Mouse (Mus musculus) lung, embryonic 16.5 days (tissue): Measurements from ENCODE around the gene Hs3st4. TPM values are rescaled to one million over a fixed set of nuclear protein-coding genes. Genes with fewer than 3 reads are reported as not detected.

Source experiments
- ATAC-seq: fragments of 200-750 bp; cut with Nextera tagmentation; 2 replicates; pipeline ENCODE4 v1.8.0; 2017; ENCODE audit warnings: low read depth, mild to moderate bottlenecking, moderate library complexity
- H3K27ac ChIP-seq: fragments of 300-500 bp; sonication (generic); 2 replicates; pipeline ENCODE4 v1.5.1; 2014; ENCODE audit warnings: mild to moderate bottlenecking, control low read depth, low read length
- H3K27me3 ChIP-seq: fragments of 300-500 bp; sonication (generic); 2 replicates; pipeline ENCODE4 v1.6.1; 2014; ENCODE audit warnings: low read depth, low read length, mixed read lengths; ENCODE audit not compliant: control insufficient read depth, insufficient read depth
- H3K36me3 ChIP-seq: fragments of 300-500 bp; sonication (generic); 2 replicates; pipeline ENCODE4 v1.6.1; 2014; ENCODE audit warnings: low read length; ENCODE audit not compliant: control insufficient read depth, insufficient read depth
- H3K4me1 ChIP-seq: fragments of 300-500 bp; sonication (generic); replicated peaks from 2 replicates; pipeline ENCODE4 v1.6.1; 2014; ENCODE audit warnings: low read length, mixed read lengths; ENCODE audit not compliant: control insufficient read depth, insufficient read depth
- H3K4me2 ChIP-seq: fragments of 300-500 bp; sonication (generic); 2 replicates; pipeline ENCODE4 v1.6.1; 2014; ENCODE audit warnings: low read depth, low read length, control low read depth
- H3K4me3 ChIP-seq: fragments of 300-500 bp; sonication (generic); 2 replicates; pipeline ENCODE4 v1.5.1; 2014; ENCODE audit warnings: mild to moderate bottlenecking, low read length, control low read depth
- H3K9ac ChIP-seq: fragments of 300-500 bp; sonication (generic); 2 replicates; pipeline ENCODE4 v1.6.1; 2014; ENCODE audit warnings: low read length, control low read depth
- H3K9me3 ChIP-seq: fragments of 300-500 bp; sonication (generic); 2 replicates; pipeline ENCODE4 v1.6.1; 2016; ENCODE audit warnings: low read length; ENCODE audit not compliant: control insufficient read depth
- whole genome bisulfite sequencing: fragments of 180-500 bp; shearing (Covaris S2); extraction: QIAGEN DNeasy Blood & Tissue Kit; methylation state at CpG from one replicate; pipeline ENCODE4 v1.1.7; 2014; 5-methylcytosine and 5-hydroxymethylcytosine counted together
- polyA plus RNA-seq: library from polyadenylated mRNA; unstranded; fragments of >200 nt; fragmentation: Nextera tagmentation; extraction: Ambion mirVana; gene quantifications from 2 replicates; pipeline ENCODE4 v1.2.1, GENCODE M21; 2015

Gene Hs3st4
- polyA plus RNA-seq, 1 experiment from 2014 or later: 0.05 TPM

GRCm38 (mm10) chr7:124354035-124354434 is 371.4 kb downstream of the Hs3st4 start:
- no peaks in the 10 kb centered on the region for H3K9me3 ChIP-seq
- no peak overlapping the region for H3K4me2 ChIP-seq
- H3K9ac ChIP-seq: no peak overlapping the region
- H3K36me3 ChIP-seq: no peaks in the 10 kb centered on the region
- 96% methylated on average over 4 of the region's 4 CpGs for WGBS
- H3K4me1 ChIP-seq: no peaks in the 10 kb centered on the region
- H3K27ac ChIP-seq: no peak overlapping the region
- no peak overlapping the region for H3K4me3 ChIP-seq
- no peaks in the 10 kb centered on the region for H3K27me3 ChIP-seq
- no peak for ATAC-seq

- H3K4me1 ChIP-seq: no peaks in the 10 kb centered on the region
- ATAC-seq: 0 out of 2 replicates have a peak, but pooled peaks have one; percentile 43
- no peak overlapping the region for H3K4me3 ChIP-seq
- no peak overlapping the region for H3K4me2 ChIP-seq
- H3K9me3 ChIP-seq: no peaks in the 10 kb centered on the region
- H3K36me3 ChIP-seq: no peaks in the 10 kb centered on the region
- H3K27me3 ChIP-seq: no peaks in the 10 kb centered on the region
- 14% methylated on average over 3 of the region's 3 CpGs for WGBS
- no peak overlapping the region for H3K9ac ChIP-seq
- H3K27ac ChIP-seq: no peak overlapping the region
Observed at GRCm38 (mm10) chr7:124358068-124358467, 375.4 kb downstream of the Hs3st4 start.

GRCm38 (mm10) chr7:124359836-124360235 is 377.2 kb downstream of the Hs3st4 start:
- no peaks in the 10 kb centered on the region for H3K36me3 ChIP-seq
- no peak overlapping the region for H3K9ac ChIP-seq
- H3K4me1 ChIP-seq: no peaks in the 10 kb centered on the region
- H3K27ac ChIP-seq: no peak overlapping the region
- no peak for ATAC-seq
- no peak overlapping the region for H3K4me2 ChIP-seq
- H3K27me3 ChIP-seq: no peaks in the 10 kb centered on the region
- H3K4me3 ChIP-seq: no peak overlapping the region
- no peaks in the 10 kb centered on the region for H3K9me3 ChIP-seq
- WGBS: 67% methylated on average over 4 of the region's 4 CpGs

GRCm38 (mm10) chr7:124372297-124372696 is 389.6 kb downstream of the Hs3st4 start:
- no peaks in the 10 kb centered on the region for H3K36me3 ChIP-seq
- H3K27ac ChIP-seq: no peak overlapping the region
- H3K4me1 ChIP-seq: no peaks in the 10 kb centered on the region
- H3K9ac ChIP-seq: no peak overlapping the region
- ATAC-seq: no peak
- no peak overlapping the region for H3K4me3 ChIP-seq
- 46% methylated on average over 1 of the region's 1 CpGs for WGBS
- no peaks in the 10 kb centered on the region for H3K27me3 ChIP-seq
- no peak overlapping the region for H3K4me2 ChIP-seq
- H3K9me3 ChIP-seq: no peaks in the 10 kb centered on the region

GRCm38 (mm10) chr7:124372697-124373096 is 390.0 kb downstream of the Hs3st4 start:
- Histone ChIP-seq H3K27me3 (no peaks in the 10 kb centered on the region), H3K4me3 (no peak overlapping the region), H3K9me3 (no peaks in the 10 kb centered on the region), H3K27ac (no peak overlapping the region), H3K4me2 (no peak overlapping the region), H3K4me1 (no peaks in the 10 kb centered on the region), H3K36me3 (no peaks in the 10 kb centered on the region), H3K9ac (no peak overlapping the region)
- ATAC-seq: no peak
- 73% methylated on average over 2 of the region's 2 CpGs for WGBS

DNA sequence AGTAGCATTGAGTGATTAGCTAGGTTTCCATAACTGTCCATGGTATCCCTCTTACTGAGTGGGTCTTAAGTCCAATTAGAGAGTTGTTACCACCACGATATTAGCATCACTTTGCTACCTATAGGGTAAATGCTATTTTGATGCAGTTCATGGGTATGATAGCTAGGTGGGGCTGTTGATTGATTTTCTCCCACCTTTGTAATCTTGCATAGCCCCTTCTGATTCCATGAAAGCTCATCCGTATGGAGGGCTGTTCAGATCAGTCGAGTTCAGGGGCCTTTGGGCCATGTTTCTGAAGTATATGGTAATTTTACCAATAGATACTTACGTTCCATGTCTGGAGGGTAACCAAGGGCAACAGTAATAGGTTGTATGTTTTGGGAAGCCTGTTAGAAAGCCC is 400.8 kb downstream of the Hs3st4 start:
- Histone ChIP-seq H3K36me3 (no peaks in the 10 kb centered on the region), H3K4me1 (no peaks in the 10 kb centered on the region), H3K27ac (no peak overlapping the region), H3K9me3 (no peaks in the 10 kb centered on the region), H3K4me3 (no peak overlapping the region), H3K27me3 (no peaks in the 10 kb centered on the region), H3K4me2 (no peak overlapping the region), H3K9ac (no peak overlapping the region)
- no peak for ATAC-seq
- WGBS: 30% methylated on average over 4 of the region's 4 CpGs

DNA sequence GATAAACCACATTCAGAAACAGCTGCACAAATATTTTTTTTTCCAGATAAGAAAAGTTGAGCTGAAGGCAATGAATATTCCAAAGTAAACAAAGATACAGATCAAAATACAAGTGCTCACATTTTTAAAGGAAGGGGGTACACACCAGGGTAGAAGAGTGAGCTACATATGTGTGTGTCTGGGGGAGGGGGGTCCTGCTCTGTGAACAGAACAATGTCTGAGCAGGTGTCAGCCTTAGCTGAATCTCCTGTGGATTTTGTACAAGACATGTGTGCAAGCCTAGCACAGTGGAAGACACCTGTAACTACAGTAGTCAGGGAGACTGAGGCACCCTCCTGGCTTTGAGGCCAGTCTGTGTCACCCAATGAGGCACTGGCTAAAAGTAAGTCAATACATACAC is 416.5 kb downstream of the Hs3st4 start:
- Histone ChIP-seq H3K27me3 (no peaks in the 10 kb centered on the region), H3K4me3 (no peak overlapping the region), H3K36me3 (no peaks in the 10 kb centered on the region), H3K9me3 (no peaks in the 10 kb centered on the region), H3K4me1 (no peaks in the 10 kb centered on the region), H3K4me2 (no peak overlapping the region), H3K9ac (no peak overlapping the region), H3K27ac (no peak overlapping the region)
- no peak for ATAC-seq

DNA sequence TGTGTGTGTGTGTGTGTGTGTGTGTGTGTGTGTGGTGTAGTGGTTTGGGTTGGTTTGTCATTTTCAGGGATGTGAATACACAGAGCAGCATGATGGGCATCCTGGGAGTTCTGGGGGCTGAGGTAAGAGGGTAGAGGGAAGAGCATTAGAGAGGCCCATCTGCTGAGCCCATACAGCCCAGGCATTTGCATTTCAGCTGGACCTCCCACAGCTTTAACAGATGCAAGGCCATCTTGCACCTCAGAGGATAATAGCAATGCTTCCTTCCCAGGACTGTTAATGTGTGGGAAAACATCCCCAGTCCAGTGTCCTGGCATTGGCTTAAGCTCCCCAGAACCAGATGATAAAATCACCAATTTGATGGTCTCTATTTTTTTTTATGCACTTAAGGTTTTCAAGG is 444.3 kb downstream of the Hs3st4 start:
- H3K27ac ChIP-seq: no peak overlapping the region
- no peak overlapping the region for H3K4me3 ChIP-seq
- no peaks in the 10 kb centered on the region for H3K9me3 ChIP-seq
- no peak overlapping the region for H3K4me2 ChIP-seq
- no peaks in the 10 kb centered on the region for H3K27me3 ChIP-seq
- no peak overlapping the region for H3K9ac ChIP-seq
- no peaks in the 10 kb centered on the region for H3K4me1 ChIP-seq
- ATAC-seq: no peak
- no peaks in the 10 kb centered on the region for H3K36me3 ChIP-seq
